Mouse (Mus musculus) thymus, adult 2 months (tissue): ENCODE measurements around the gene Add2.

ENCODE experiments used
- CTCF ChIP-seq: fragments of 200-500 bp; IDR thresholded peaks from 2 replicates; pipeline ENCODE4 v1.5.1; 2012; ENCODE audit warnings: mild to moderate bottlenecking, control low read depth, low read length, moderate library complexity, borderline replicate concordance; ENCODE audit not compliant: control insufficient read depth, poor library complexity, insufficient read depth; ENCODE audit errors: extremely low read depth
- POLR2A ChIP-seq: fragments of 200-500 bp; IDR thresholded peaks from 2 replicates; pipeline ENCODE4 v1.6.1; 2012; ENCODE audit warnings: mild to moderate bottlenecking, low read length, control low read depth, moderate library complexity; ENCODE audit not compliant: control insufficient read depth, poor library complexity, insufficient read depth; ENCODE audit errors: extremely low read depth

DNA sequence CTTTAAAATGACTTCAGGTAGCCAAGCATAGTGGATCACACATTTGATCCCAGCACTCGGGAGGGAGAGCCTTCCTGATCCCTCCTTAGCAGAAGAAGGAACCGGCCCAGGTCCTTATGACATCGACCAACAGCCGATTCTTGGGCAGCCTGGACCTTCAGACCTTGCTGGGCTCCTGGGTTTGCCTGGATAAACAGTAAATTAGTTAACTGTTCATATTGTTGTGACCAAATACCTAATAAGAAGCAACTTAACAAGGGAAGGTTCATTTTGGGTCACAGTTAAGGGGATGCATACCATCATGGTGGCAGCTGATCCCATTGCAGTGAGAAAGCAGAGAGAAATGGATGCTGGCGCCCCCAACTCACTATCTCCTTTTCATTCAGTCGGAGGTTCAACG, 124.2 kb downstream of the Add2 start:
- TF ChIP-seq CTCF, result no peak
- no peak for TF ChIP-seq POLR2A
